Mouse (Mus musculus) myocyte (in vitro differentiated cells): Measurements from ENCODE around the gene Rnase2b. TPM values are rescaled to one million over a fixed set of nuclear protein-coding genes. Genes with fewer than 3 reads are reported as not detected.
"Not testable (repeated sequence)": the region's sequence is repeated elsewhere in the genome, so short reads cannot be mapped to it uniquely, and the experiment has no call there.

Experiments
- H3K27me3 ChIP-seq: one replicate; pipeline ENCODE4 v1.6.1; 2011; ENCODE audit not compliant: control insufficient read depth, insufficient read depth, insufficient read length
- H3K36me3 ChIP-seq: one replicate; pipeline ENCODE4 v1.6.1; 2011; ENCODE audit not compliant: control insufficient read depth, insufficient read depth
- H3K4me2 ChIP-seq: one replicate; pipeline ENCODE4 v1.6.1; 2011; ENCODE audit warnings: low read depth, control low read depth
- H3K4me3 ChIP-seq: one replicate; pipeline ENCODE4 v1.5.1; 2011; ENCODE audit warnings: mild to moderate bottlenecking, control low read depth, moderate library complexity
- H3K79me2 ChIP-seq: one replicate; pipeline ENCODE4 v1.6.1; 2011; ENCODE audit not compliant: control insufficient read depth, insufficient read depth
- H3ac ChIP-seq: one replicate; pipeline ENCODE4 v1.6.1; 2011; ENCODE audit not compliant: control insufficient read depth, insufficient read length
- CEBPB ChIP-seq: IDR thresholded peaks from 2 replicates; pipeline ENCODE4 v1.6.1; 2011; ENCODE audit warnings: mild to moderate bottlenecking, moderate library complexity; ENCODE audit not compliant: poor library complexity, insufficient read depth, severe bottlenecking
- E2F4 ChIP-seq: IDR thresholded peaks from one replicate; pipeline ENCODE4 v1.6.1; 2011; ENCODE audit warnings: mild to moderate bottlenecking, control low read depth, moderate library complexity; ENCODE audit not compliant: insufficient read depth
- MAX ChIP-seq: IDR thresholded peaks from one replicate; pipeline ENCODE4 v1.6.1; 2011; ENCODE audit warnings: low read depth, mild to moderate bottlenecking, control low read depth
- MYOD1 ChIP-seq, 3 experiments: IDR thresholded peaks; one replicate each; pipeline ENCODE4 v1.6.1; 2011; ENCODE audit warnings: control low read depth in 2 of 3, low read depth in 2 of 3, mild to moderate bottlenecking in 2 of 3, moderate library complexity in 1 of 3; ENCODE audit not compliant: insufficient read length in 2 of 3, control insufficient read depth in 1 of 3
- MYOG ChIP-seq, 3 experiments: IDR thresholded peaks; one replicate each; pipeline ENCODE4 v1.6.1; 2011; ENCODE audit warnings: control low read depth in 2 of 3, low read depth in 2 of 3, mild to moderate bottlenecking in 2 of 3; ENCODE audit not compliant: insufficient read length in 2 of 3, control insufficient read depth in 1 of 3, insufficient read depth in 1 of 3
- POLR2A ChIP-seq: IDR thresholded peaks from one replicate; pipeline ENCODE4 v1.6.1; 2011; ENCODE audit warnings: low read depth, mild to moderate bottlenecking, control low read depth, moderate library complexity; ENCODE audit not compliant: insufficient read length
- POLR2AphosphoS2 ChIP-seq: IDR thresholded peaks from one replicate; pipeline ENCODE4 v1.6.1; 2011; ENCODE audit warnings: low read depth, control low read depth; ENCODE audit not compliant: insufficient read length
- REST ChIP-seq: IDR thresholded peaks from one replicate; pipeline ENCODE4 v1.6.1; 2011; ENCODE audit warnings: mild to moderate bottlenecking, control low read depth, moderate library complexity; ENCODE audit not compliant: insufficient read depth, insufficient read length
- SRF ChIP-seq: IDR thresholded peaks from one replicate; pipeline ENCODE4 v1.6.1; 2011; ENCODE audit warnings: low read depth; ENCODE audit not compliant: control insufficient read depth, insufficient read length
- TCF12 ChIP-seq: IDR thresholded peaks from one replicate; pipeline ENCODE4 v1.6.1; 2011; ENCODE audit warnings: mild to moderate bottlenecking, control low read depth; ENCODE audit not compliant: poor library complexity, insufficient read depth, severe bottlenecking
- TCF3 ChIP-seq: IDR thresholded peaks from one replicate; pipeline ENCODE4 v1.6.1; 2011; ENCODE audit warnings: low read depth, control low read depth; ENCODE audit not compliant: insufficient read length
- USF1 ChIP-seq: IDR thresholded peaks from one replicate; pipeline ENCODE4 v1.6.1; 2011; ENCODE audit warnings: low read depth, mild to moderate bottlenecking, control low read depth, moderate library complexity
- polyA plus RNA-seq: library from polyadenylated mRNA; unstranded; fragments of >200 nt; fragmentation: generic; extraction: Trizol; gene quantifications from one replicate; pipeline ENCODE4 v1.2.1, GENCODE M21; 2012; ENCODE audit warnings: missing spikeins

Gene Rnase2b
- polyA plus RNA-seq: not detected

DNA sequence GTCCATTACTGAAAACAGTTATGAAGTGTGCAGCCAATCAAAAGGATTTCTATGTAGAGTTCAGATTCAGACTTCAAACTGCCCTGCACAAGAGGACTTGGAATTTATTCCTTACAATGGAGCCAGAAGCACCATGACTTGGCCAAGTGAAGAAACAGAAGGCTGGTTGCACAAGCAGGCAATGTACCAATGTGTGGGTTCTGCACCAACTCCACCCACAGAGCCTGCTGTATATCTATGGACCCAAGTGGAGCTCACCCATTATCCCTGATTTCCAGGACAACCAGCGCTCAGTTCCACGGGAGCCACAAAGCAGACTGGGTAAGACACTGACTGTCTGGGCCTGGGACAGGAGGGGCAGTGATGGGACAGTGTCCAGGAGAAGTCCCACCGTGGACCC is at the start of gene Rnase2b:
Gene Rnase2b (plus strand): TSS at position 285 of the 400 bp plus-strand sequence.
- not testable (repeated sequence) for H3ac ChIP-seq, H3K36me3 ChIP-seq, H3K4me2 ChIP-seq, H3K4me3 ChIP-seq, H3K79me2 ChIP-seq, H3K27me3 ChIP-seq

DNA sequence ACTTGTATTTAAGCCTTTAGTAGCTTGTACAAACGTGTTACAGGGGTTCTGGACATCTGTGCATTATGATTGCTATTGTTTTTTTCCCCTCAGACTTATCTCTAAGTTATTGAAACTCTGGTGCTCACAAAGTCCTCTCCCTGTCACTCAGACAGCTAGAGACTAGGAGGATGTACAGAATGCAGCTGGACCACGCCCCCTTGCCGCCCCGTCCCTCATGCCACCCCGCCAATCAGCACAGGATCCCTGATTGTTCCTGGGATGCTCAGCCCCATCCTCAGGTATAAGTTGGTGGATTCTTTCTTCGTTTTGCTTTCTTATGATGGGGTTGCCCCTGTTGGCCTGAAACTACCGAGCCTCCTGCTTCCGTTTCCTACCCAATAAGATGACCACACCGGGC is 48.6 kb upstream of the Rnase2b start:
- no peaks in the 10 kb centered on the region for H3K36me3 ChIP-seq
- no peak overlapping the region for H3ac ChIP-seq
- no peak for TF ChIP-seq REST
- TF ChIP-seq E2F4: no peak
- H3K27me3 ChIP-seq: no peaks in the 10 kb centered on the region
- H3K4me2 ChIP-seq: no peak overlapping the region
- no peak overlapping the region for H3K4me3 ChIP-seq
- H3K79me2 ChIP-seq: no peaks in the 10 kb centered on the region

DNA sequence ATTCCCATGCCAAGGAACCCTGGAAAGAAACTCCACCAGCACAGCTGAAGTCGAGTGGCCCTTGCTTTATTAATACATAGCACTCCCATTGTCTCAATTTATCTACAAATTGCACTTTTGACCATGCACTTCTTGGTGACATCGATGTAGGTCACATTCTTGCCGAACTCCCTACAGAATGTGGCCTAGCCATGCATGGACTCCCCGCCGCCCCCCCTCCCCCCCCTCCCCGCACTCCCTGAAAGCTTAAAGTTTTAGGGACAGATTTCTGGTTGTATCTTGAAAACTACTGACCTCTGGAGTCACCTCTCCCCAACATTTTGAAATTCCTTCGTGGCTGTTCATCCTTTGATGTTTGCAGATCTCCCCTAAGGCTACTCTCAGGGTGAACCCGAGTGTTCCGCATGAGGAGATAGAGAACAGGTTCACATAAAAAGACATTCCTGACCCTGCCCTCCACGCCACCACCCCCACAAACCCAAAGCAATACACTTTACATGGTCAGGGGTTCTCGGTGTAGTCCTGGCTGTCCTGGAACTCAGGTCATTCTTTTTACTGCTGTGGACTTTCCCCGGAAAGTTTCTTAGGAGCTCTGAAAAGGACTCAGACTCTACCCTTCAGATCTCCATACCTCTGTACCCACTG is 48.0 kb upstream of the Rnase2b start, which contains the start of gene Eddm3b:
Gene Eddm3b (plus strand): TSS at position 511 of the 645 bp plus-strand sequence.
- no peak for TF ChIP-seq SRF
- TF ChIP-seq MYOG (IDR thresholded peaks at IDR 0.05; ENCODE audit: control insufficient read depth in 1 of 3, insufficient read depth in 1 of 3, insufficient read length in 2 of 3, low read depth in 2 of 3): no peak
- TF ChIP-seq TCF12: no peak
- no peak for TF ChIP-seq CEBPB
- no peaks in the 10 kb centered on the region for H3K36me3 ChIP-seq
- H3K27me3 ChIP-seq: no peaks in the 10 kb centered on the region
- no peak within 1 kb of the TSS for H3K4me2 ChIP-seq
- no peak within 1 kb of the TSS for H3K4me3 ChIP-seq
- H3ac ChIP-seq: no peak within 1 kb of the TSS
- no peaks in the 10 kb centered on the region for H3K79me2 ChIP-seq

DNA sequence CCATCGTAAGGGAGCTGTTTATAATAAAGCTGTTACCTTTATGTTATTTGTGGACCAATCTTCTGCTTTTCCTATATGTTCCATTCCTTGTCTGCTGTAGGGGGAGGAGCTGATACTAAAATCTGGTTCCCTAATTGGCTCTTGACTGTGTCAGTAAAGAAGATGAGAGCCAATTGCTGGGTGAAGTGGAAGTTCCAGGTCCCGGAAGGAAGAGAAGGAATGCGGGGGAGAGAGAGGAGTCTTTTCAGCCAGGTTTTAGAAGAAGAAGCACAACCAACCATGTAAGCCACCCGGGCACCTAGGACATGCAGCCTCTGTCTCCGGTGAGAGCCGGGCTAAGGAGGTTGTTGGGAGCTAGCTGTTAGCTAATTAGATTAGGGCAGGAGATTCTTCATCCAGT is 36.4 kb upstream of the Rnase2b start:
- no peak overlapping the region for H3K4me2 ChIP-seq
- peaks cover 6% of the 10 kb centered on the region for H3K27me3 ChIP-seq
- H3K4me3 ChIP-seq: no peak overlapping the region
- no peaks in the 10 kb centered on the region for H3K36me3 ChIP-seq
- H3ac ChIP-seq: no peak overlapping the region
- TF ChIP-seq TCF3 (no peak), POLR2A (no peak), MYOG (IDR thresholded peaks at IDR 0.05; ENCODE audit: control insufficient read depth in 1 of 3, insufficient read depth in 1 of 3, insufficient read length in 2 of 3, low read depth in 2 of 3) (no peak), TCF12 (no peak), MYOD1 (IDR thresholded peaks at IDR 0.05; ENCODE audit: control insufficient read depth in 1 of 3, insufficient read length in 2 of 3, low read depth in 2 of 3) (no peak), USF1 (no peak), E2F4 (no peak), CEBPB (no peak), POLR2AphosphoS2 (no peak), MAX (no peak)
- H3K79me2 ChIP-seq: no peaks in the 10 kb centered on the region

DNA sequence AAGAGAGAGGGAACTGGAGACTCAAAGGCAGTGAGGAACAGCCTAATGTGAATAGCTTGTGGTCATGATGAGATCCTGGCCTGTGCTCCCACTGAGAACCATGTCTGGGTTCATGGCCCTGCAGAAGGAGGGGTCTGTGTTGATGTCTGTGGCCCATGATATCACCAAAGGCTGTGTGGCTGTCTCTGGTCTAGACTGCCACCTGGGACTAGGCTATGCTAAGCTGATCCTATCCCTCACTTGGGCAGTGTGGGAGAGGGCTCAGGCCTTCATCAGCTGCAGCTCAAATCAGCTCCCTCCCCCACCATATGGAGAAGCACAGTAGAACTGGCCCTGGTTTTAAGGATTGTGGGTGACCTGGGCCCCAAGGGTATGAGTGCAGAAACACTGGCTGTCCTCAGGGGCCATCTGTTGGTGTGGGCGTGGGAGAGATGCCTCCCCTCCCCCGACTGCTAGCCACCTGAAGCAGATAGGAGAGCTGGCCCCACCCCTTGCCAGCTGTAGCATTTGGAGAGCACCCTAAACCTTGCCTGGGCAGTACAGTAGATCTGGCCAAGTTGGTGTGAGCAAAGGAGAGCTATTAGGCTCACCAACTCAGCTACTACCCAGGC is 34.3 kb upstream of the Rnase2b start:
- no peak overlapping the region for H3K4me2 ChIP-seq
- H3K36me3 ChIP-seq: no peaks in the 10 kb centered on the region
- H3K27me3 ChIP-seq: peaks cover 6% of the 10 kb centered on the region
- no peak overlapping the region for H3K4me3 ChIP-seq
- TF ChIP-seq MYOD1 (IDR thresholded peaks at IDR 0.05; ENCODE audit: control insufficient read depth in 1 of 3, insufficient read length in 2 of 3, low read depth in 2 of 3) (peak in 1 of 3 experiments; percentile 51), SRF (no peak)
- H3ac ChIP-seq: no peak overlapping the region
- no peaks in the 10 kb centered on the region for H3K79me2 ChIP-seq
